Mouse (Mus musculus): ENCODE results near the gene Acaca.

DNA sequence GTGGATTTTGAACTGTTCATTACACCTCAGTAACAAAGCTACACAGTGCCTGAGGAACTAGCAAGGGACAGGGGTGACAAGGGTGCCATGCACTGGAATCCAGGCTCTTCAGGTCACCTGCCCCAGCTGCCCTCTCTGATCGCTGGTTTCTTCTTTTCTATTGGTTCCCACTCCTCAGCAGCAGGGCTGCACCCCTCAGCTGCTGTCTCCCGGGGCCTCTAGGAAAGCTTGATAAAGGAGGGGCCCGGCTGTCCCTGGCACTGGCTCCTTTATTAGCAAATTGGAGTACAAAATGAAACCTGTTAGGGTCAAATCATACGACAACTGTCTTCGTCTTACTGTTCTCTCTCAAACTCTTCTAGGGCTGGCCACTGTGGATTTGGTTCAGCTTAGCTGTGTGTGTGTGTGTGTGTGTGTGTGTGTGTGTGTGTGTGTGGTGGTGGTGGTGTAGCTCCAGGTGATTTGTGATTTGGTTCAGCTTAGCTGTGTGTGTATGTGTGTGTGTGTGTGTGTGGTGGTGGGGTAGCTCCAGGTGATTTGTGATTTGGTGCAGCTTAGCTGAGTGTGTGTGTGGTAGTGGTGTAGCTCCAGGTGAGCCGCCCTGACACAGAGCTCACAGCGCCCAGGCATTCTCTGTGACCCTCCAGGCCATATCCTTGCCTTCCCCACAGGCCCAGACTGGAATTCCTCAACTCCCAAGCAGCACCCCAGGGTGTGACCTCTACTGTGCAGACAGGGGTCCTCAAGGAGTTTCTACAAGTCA lies 281.6 kb downstream of the Acaca start:
- TF ChIP-seq CTCF (IDR thresholded peaks at IDR 0.05; ENCODE audit: low read depth, low read length) (no peak), POLR2A (IDR thresholded peaks at IDR 0.05; ENCODE audit: borderline replicate concordance, low read depth, low read length) (no peak)
